Mouse (Mus musculus) kidney, postnatal 4 days (tissue): ENCODE measurements around the gene Hdgfl2.

Source experiments
- DNase-seq, 2 experiments: peaks; one replicate each; pipeline ENCODE4 v3.0.0; 2021; ENCODE audit warnings: mixed read lengths in 2 of 2

Gene Hdgfl2

GRCm38 (mm10) chr17:56078880-56079795 lies at the start of gene Hdgfl2:
Hdgfl2 (plus strand) TSS chr17:56079634.
- peak; percentile 100 for DNase-seq

DNA sequence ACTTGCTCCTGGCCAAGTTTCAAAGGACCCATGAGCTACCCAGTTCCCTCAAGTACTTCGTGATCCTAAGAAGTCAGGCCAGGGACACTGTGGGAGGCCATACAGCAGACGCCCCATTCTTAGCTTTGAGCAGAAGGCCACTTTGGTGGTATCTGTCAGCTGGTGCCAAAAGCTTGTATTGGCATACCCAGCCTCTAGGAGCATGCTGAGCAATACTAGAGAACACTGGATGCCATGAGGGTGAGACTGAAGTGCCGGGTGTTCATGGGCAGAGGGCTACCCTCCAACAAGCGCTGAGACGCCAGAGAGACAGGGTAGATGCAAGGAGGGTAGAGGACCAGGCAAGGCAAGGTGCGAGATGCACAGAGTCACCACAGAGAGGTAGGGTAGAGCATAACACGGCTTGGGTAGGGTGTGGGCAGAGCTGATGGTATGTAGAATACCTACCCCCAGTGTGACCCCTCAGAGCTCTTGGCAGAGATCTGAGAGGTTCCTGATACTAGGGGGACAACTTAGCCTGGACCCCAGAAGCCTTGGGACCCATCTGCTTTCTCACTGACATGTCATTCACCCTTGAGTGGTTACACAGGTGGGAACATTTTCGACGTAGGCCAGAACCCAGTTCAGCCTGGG lies 49.1 kb upstream of the Hdgfl2 start:
- DNase-seq, result no peak

- DNase-seq, result peak; percentile 54 to 75
Observed at GRCm38 (mm10) chr17:56030919-56031318, 48.5 kb upstream of the Hdgfl2 start.

DNA sequence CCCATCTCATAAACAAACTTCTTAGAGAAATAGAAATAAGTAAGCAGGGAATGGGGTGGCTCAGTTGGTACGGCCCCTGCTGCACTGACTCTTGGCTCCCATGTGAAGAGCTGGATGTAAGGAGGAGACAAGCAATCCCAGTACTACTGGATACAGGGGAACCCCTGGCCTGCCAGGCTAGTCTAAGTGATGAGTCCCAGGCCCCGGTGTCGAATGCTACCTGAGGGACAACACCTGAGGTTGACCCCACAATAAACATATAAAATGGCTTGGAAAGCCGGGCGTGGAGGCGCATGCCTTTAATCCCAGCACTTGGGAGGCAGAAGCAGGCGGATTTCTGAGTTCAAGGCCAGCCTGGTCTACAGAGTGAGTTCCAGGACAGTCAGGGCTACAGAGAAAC lies 48.0 kb upstream of the Hdgfl2 start:
- DNase-seq, result no peak

- peak in 1 of 2 experiments; percentile 51 for DNase-seq
Observed at GRCm38 (mm10) chr17:56032127-56032733, 47.2 kb upstream of the Hdgfl2 start.

DNA sequence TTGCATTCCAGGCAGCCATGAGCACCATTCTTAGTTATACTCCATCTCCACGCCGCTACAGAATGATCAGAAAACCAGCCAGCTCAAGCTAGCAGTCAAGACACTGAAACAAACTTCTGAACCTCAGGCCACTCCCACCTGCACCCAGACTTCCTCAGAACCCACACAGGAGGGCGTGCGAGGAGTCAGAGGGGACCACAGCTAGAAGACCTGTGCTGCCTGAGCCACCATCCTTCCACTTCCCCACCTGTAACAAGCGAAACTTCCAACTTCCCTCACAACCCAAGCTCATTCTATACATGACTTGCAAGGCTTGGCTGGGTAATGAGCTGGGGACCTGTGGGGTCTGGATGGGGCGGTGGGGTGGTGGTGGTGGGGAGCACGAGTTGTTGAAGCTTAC lies 46.6 kb upstream of the Hdgfl2 start:
- DNase-seq, result no peak

DNA sequence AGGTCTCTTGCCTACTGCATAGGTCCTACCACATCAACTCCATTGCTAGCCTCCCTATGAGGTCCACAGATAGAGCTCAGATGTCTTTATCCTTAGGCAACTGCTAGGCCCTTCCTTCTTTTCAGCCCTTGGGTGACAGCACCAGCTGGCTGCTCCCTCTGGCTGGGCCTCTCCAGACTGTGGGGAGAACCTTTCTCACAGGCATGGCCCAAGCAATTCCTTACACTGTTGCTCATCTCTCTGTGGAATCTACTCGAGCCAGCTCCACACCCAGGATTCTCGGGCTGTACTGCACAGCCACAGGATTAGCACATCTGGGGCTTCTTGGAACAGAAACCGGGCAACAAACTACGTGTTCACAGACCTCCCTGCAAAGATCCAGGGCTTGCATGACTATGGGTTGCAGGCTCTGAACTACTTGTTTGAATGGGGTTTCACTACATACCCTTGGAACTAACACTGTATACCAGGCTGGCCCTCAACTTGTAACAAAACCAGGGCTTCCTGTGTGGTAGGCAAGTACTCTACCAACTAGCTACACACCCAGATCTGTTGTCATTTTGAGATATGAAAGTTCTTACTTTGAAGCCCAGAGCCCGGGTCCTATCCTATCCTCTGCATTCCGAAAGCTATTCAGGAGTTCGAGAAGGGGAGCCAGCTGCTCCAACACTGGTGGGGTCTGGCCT lies 45.3 kb upstream of the Hdgfl2 start:
- no peak for DNase-seq

- DNase-seq, result no peak
Observed at GRCm38 (mm10) chr17:56034726-56035100, 44.7 kb upstream of the Hdgfl2 start.

DNA sequence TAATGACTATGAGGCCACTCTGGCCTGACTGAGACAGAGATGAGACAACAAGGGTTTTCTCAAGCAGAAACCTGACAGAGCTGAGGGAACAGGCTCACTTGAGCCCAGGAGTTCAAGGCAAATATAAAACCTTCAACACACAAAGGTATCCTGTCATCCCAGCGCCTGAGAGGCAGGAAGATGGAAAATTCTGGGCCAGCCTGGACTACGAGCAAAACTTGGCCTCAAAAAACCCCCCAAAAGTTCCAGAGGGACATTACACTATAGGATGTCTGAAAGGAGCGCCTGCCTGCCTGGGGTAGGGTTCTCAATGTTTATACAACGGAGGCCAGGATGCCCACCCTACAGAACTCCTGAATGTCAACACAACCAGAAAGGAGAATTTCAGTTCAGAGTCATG lies 44.2 kb upstream of the Hdgfl2 start:
- no peak for DNase-seq

GRCm38 (mm10) chr17:56036176-56036900 lies 43.1 kb upstream of the Hdgfl2 start, which contains the start of gene Sh3gl1:
Sh3gl1 (minus strand) TSS chr17:56036635.
- peak; percentile 99 for DNase-seq

GRCm38 (mm10) chr17:56036901-56037287 lies 42.5 kb upstream of the Hdgfl2 start:
- no peak for DNase-seq

GRCm38 (mm10) chr17:56038583-56039261 lies 40.7 kb upstream of the Hdgfl2 start:
- no peak for DNase-seq

DNA sequence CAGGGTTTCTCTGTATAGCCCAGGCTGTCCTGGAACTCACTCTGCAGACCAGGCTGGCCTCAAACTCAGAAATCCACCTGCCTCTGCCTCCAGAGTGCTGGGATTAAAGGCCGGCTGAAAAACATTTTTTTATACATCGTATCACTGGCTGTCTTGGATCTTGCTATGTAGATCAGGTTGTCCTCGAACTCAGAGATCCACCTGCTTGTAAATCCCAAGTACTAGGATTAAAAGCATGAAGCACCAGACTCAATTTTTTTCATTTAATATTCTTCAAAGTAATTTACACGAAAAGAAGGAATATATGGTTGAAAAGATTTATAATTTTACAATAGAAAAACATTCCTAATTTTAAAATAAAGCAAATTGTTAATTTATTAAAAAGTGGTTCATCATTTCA lies 40.1 kb upstream of the Hdgfl2 start:
- DNase-seq, result no peak

- DNase-seq, result peak; percentile 98 to 99
Observed at GRCm38 (mm10) chr17:56040030-56040856, 39.2 kb upstream of the Hdgfl2 start, which contains the start of gene Chaf1a. Chaf1a (plus strand) TSS chr17:56040439.

DNA sequence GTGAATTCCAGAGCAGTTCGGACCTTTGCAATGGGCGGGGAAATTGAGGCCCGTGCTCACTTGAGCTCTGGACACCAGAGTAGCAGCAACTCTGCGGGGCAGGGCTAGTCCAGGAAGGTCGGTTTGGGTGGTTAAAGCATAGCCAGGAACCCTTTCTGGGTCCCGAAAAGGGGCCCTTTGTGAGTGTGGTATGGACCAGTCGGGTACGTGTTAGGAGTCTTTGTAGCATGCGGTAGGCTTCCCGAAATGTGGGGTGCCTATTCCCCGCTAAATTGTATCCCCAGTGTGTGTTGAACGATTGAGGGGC lies 38.6 kb upstream of the Hdgfl2 start:
- DNase-seq, result peak in 1 of 2 experiments; percentile 53

DNA sequence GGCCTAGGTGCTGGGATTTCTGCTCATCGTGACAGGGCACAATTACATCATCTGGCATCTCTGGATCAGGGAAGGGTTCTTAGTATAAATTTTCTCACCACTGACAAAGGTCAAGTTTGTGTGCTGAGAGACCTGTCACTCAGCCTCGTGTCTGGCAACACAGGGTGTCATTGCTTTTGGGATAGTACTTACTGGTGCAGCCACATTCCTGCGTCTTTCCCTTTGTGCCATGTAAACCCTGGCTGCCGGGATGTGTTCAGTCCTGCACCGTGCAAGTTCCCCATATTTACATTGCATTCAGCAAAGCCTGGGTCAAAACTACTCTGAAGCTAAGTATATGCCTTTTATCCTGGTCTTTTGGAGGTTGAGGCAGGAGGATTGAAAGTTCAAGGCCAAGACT lies 28.1 kb upstream of the Hdgfl2 start:
- DNase-seq, result no peak

DNA sequence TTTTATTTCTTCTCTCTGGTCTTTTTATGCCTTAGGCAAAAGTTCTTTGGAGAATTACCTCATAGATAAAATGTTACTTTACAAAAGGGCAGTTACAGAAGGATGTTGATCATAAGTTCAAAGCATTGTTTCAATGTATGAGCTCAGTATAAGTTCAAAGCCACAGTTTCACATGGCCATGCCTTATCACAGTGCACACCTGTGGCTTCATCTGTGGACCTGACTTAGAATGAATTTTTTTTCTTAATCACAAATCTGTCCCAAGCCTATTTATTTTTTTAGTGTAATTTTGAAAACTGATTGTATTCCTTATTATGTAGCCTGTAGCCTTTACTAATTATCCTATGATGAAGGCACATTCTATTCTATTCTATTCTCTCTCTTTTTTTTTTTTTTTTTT lies 24.5 kb upstream of the Hdgfl2 start:
- DNase-seq, result no peak

DNA sequence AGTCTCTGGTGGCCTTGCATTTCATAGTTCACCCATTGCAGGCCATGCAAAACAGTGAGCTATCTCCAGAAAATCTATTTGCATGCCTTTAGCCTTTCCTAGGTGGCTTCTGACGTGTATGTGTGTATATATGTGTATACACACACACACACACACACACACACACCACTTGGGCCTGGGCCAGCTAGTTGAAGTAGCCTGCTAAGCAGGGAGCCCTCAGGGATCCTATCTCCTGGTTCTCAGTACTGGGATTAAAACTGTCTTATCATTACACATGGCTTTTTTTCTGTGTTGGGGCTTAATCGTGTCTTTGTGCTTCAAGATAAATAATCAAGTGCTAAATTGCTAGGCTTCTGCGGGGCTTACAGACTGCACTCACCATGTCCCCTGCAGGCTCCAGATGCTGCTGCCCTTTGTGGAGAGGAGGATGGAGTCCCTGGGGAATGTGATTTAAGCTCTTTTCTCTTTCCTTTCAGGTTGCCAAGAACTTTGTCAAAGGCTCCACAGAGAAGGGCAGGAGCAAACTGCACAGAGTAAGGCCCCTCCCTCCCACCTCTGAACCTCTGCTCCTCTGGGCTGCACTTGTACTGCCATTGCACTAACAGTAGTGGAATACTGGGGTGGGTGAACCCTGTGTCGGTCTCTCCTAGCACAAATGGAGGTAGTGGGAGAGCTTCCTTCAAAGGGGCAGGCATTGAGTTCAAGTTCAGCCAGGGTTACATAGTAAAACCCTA lies 23.3 kb upstream of the Hdgfl2 start:
- DNase-seq, result no peak

- no peak for DNase-seq
Observed at GRCm38 (mm10) chr17:56057381-56058120, 21.9 kb upstream of the Hdgfl2 start.

DNA sequence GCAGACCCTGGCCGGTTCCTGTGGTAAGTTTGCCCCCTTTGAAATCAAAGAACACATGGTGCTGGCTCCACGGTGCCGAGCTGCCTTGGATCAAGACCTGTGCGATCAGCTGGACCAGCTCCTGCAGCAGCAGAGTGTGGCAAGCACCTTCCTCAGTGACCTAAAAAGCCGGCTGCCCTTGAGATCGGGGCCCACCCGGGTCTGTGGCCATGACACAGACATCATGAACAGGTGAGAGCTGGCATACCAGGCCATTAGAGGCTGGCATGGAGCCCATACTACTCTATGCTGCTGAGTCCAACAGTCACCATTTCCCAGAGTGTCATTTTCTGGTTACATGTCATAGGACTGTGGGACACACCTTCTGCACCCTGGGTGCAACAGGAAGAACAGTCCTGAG lies 17.4 kb upstream of the Hdgfl2 start:
- no peak for DNase-seq
